Mouse (Mus musculus): ENCODE measurements around the gene Supt4a. TPM values are rescaled to one million over a fixed set of nuclear protein-coding genes. Genes with fewer than 3 reads are reported as not detected.

Gene Supt4a
- 165 and 166 TPM in 2 replicates for polyA plus RNA-seq (2015; fragmentation: Nextera tagmentation; extraction: Ambion mirVana)

GRCm38 (mm10) chr11:87737175-87737740 is at the start of gene Supt4a:
Gene Supt4a, plus strand, starts transcription at chr11:87737552.
- Histone ChIP-seq H3K4me1 (replicated peaks) (peaks cover 24% of the 10 kb centered on the region), H3K36me3 (peaks cover 28% of the 10 kb centered on the region), H3K9me3 (no peaks in the 10 kb centered on the region), H3K4me2 (peak within 1 kb of the TSS; percentile 99), H3K27ac (replicated peaks) (peak within 1 kb of the TSS; percentile 84), H3K9ac (peak within 1 kb of the TSS; percentile 87), H3K27me3 (no peaks in the 10 kb centered on the region), H3K4me3 (peak within 1 kb of the TSS; percentile 90)
- ATAC-seq (ENCODE audit: low read depth) = peak; percentile 96
- under 1% methylated on average over 55 of the region's 57 CpGs for WGBS

- no peak overlapping the region for H3K27ac ChIP-seq (replicated peaks)
- H3K4me1 ChIP-seq (replicated peaks) = peaks cover 12% of the 10 kb centered on the region; the same call in 1 of the 2 replicates
- no peak for ATAC-seq (ENCODE audit: low read depth)
- H3K4me2 ChIP-seq = no peak overlapping the region
- H3K27me3 ChIP-seq = no peaks in the 10 kb centered on the region
- 84% methylated on average over 11 of the region's 11 CpGs for WGBS
- H3K36me3 ChIP-seq = no peaks in the 10 kb centered on the region
- no peak overlapping the region for H3K4me3 ChIP-seq
- no peak overlapping the region for H3K9ac ChIP-seq
- H3K9me3 ChIP-seq = no peaks in the 10 kb centered on the region
Observed at GRCm38 (mm10) chr11:87688478-87689203, 48.7 kb upstream of the Supt4a start.

GRCm38 (mm10) chr11:87689402-87689808 is 47.9 kb upstream of the Supt4a start:
- Histone ChIP-seq H3K27ac (replicated peaks) (no peak overlapping the region), H3K27me3 (no peaks in the 10 kb centered on the region), H3K4me2 (no peak overlapping the region), H3K4me1 (replicated peaks) (peaks cover 12% of the 10 kb centered on the region; the same call in 1 of the 2 replicates), H3K4me3 (no peak overlapping the region), H3K36me3 (no peaks in the 10 kb centered on the region), H3K9ac (no peak overlapping the region), H3K9me3 (no peaks in the 10 kb centered on the region)
- no peak for ATAC-seq (ENCODE audit: low read depth)
- 10% methylated on average over 7 of the region's 7 CpGs for WGBS

GRCm38 (mm10) chr11:87690054-87690740 is 47.2 kb upstream of the Supt4a start:
- H3K36me3 ChIP-seq = no peaks in the 10 kb centered on the region
- H3K4me1 ChIP-seq (replicated peaks) = peaks cover 12% of the 10 kb centered on the region; the same call in 1 of the 2 replicates
- no peaks in the 10 kb centered on the region for H3K27me3 ChIP-seq
- H3K9me3 ChIP-seq = no peaks in the 10 kb centered on the region
- H3K4me2 ChIP-seq = no peak overlapping the region
- no peak overlapping the region for H3K27ac ChIP-seq (replicated peaks)
- WGBS = 80% methylated on average over 16 of the region's 16 CpGs
- no peak overlapping the region for H3K9ac ChIP-seq
- no peak for ATAC-seq (ENCODE audit: low read depth)
- H3K4me3 ChIP-seq = no peak overlapping the region

- H3K4me2 ChIP-seq = no peak overlapping the region
- H3K36me3 ChIP-seq = no peaks in the 10 kb centered on the region
- H3K27me3 ChIP-seq = no peaks in the 10 kb centered on the region
- H3K4me3 ChIP-seq = no peak overlapping the region
- H3K9ac ChIP-seq = no peak overlapping the region
- no peak for ATAC-seq (ENCODE audit: low read depth)
- H3K9me3 ChIP-seq = no peaks in the 10 kb centered on the region
- no peak overlapping the region for H3K27ac ChIP-seq (replicated peaks)
- WGBS = 71% methylated on average over 14 of the region's 14 CpGs
- H3K4me1 ChIP-seq (replicated peaks) = no peaks in the 10 kb centered on the region
Observed at GRCm38 (mm10) chr11:87697131-87697682, 40.1 kb upstream of the Supt4a start.

GRCm38 (mm10) chr11:87698126-87698525 is 39.2 kb upstream of the Supt4a start:
- H3K9me3 ChIP-seq = no peaks in the 10 kb centered on the region
- H3K9ac ChIP-seq = no peak overlapping the region
- no peak overlapping the region for H3K4me2 ChIP-seq
- H3K4me3 ChIP-seq = no peak overlapping the region
- ATAC-seq (ENCODE audit: low read depth) = no peak
- WGBS = 80% methylated on average over 4 of the region's 4 CpGs
- H3K27ac ChIP-seq (replicated peaks) = no peak overlapping the region
- no peaks in the 10 kb centered on the region for H3K36me3 ChIP-seq
- H3K4me1 ChIP-seq (replicated peaks) = no peaks in the 10 kb centered on the region
- H3K27me3 ChIP-seq = no peaks in the 10 kb centered on the region

GRCm38 (mm10) chr11:87701108-87701507 is 36.2 kb upstream of the Supt4a start:
- WGBS = 76% methylated on average over 6 of the region's 6 CpGs
- Histone ChIP-seq H3K9me3 (no peaks in the 10 kb centered on the region), H3K27ac (replicated peaks) (no peak overlapping the region)

GRCm38 (mm10) chr11:87701877-87702620 is 35.3 kb upstream of the Supt4a start:
- no peak for ATAC-seq (ENCODE audit: low read depth)
- Histone ChIP-seq H3K4me1 (replicated peaks) (no peaks in the 10 kb centered on the region), H3K9me3 (no peaks in the 10 kb centered on the region), H3K4me2 (no peak overlapping the region), H3K27ac (replicated peaks) (no peak overlapping the region), H3K36me3 (no peaks in the 10 kb centered on the region), H3K9ac (no peak overlapping the region), H3K27me3 (no peaks in the 10 kb centered on the region), H3K4me3 (no peak overlapping the region)
- 86% methylated on average over 14 of the region's 14 CpGs for WGBS

More at GRCm38 (mm10) chr11:87701108-87701507, 36.2 kb upstream of the Supt4a start:
- no peak overlapping the region for H3K9ac ChIP-seq
- no peaks in the 10 kb centered on the region for H3K4me1 ChIP-seq (replicated peaks)
- ATAC-seq (ENCODE audit: low read depth) = no peak
- H3K4me2 ChIP-seq = no peak overlapping the region
- no peaks in the 10 kb centered on the region for H3K36me3 ChIP-seq
- H3K27me3 ChIP-seq = no peaks in the 10 kb centered on the region
- no peak overlapping the region for H3K4me3 ChIP-seq

- no peak for ATAC-seq (ENCODE audit: low read depth)
- Histone ChIP-seq H3K9ac (no peak overlapping the region), H3K9me3 (no peaks in the 10 kb centered on the region), H3K36me3 (no peaks in the 10 kb centered on the region), H3K27me3 (peaks cover 4% of the 10 kb centered on the region; the same call in 1 of the 2 replicates), H3K27ac (replicated peaks) (no peak overlapping the region), H3K4me1 (replicated peaks) (no peaks in the 10 kb centered on the region; the same call in 1 of the 2 replicates), H3K4me3 (no peak overlapping the region), H3K4me2 (no peak overlapping the region)
- WGBS = 66% methylated on average over 5 of the region's 5 CpGs
Observed at GRCm38 (mm10) chr11:87703654-87704053, 33.7 kb upstream of the Supt4a start.

- Histone ChIP-seq H3K9me3 (no peaks in the 10 kb centered on the region), H3K36me3 (no peaks in the 10 kb centered on the region), H3K27me3 (peaks cover 6% of the 10 kb centered on the region), H3K4me2 (no peak overlapping the region), H3K27ac (replicated peaks) (no peak overlapping the region), H3K9ac (no peak overlapping the region), H3K4me3 (no peak overlapping the region), H3K4me1 (replicated peaks) (no peaks in the 10 kb centered on the region; the same call in 1 of the 2 replicates)
- 86% methylated on average over 9 of the region's 9 CpGs for WGBS
- ATAC-seq (ENCODE audit: low read depth) = no peak
Observed at GRCm38 (mm10) chr11:87704289-87704688, 33.1 kb upstream of the Supt4a start.

GRCm38 (mm10) chr11:87707570-87707969 is 29.8 kb upstream of the Supt4a start:
- Histone ChIP-seq H3K4me1 (replicated peaks) (peaks cover 12% of the 10 kb centered on the region; the same call in 1 of the 2 replicates), H3K9ac (no peak overlapping the region), H3K9me3 (no peaks in the 10 kb centered on the region), H3K4me3 (no peak overlapping the region), H3K4me2 (no peak overlapping the region), H3K36me3 (no peaks in the 10 kb centered on the region), H3K27ac (replicated peaks) (no peak overlapping the region), H3K27me3 (peaks cover 26% of the 10 kb centered on the region)
- 26% methylated on average over 8 of the region's 8 CpGs for WGBS
- ATAC-seq (ENCODE audit: low read depth) = no peak

Data from neural tube, embryonic 13.5 days (tissue).